Mouse (Mus musculus) forebrain, postnatal 0 days (tissue): ENCODE results near the gene Nbas. TPM values are rescaled to one million over a fixed set of nuclear protein-coding genes. Genes with fewer than 3 reads are reported as not detected.

Experiments
- ATAC-seq: fragments of 200-750 bp; cut with Nextera tagmentation; 2 replicates; pipeline ENCODE4 v1.8.0; 2017; ENCODE audit warnings: mild to moderate bottlenecking, moderate library complexity
- DNase-seq: peaks from one replicate; pipeline ENCODE4 v3.0.0-alpha.2; 2015
- H3K27ac ChIP-seq: fragments of 300-500 bp; sonication (generic); 2 replicates; pipeline ENCODE4 v1.5.1; 2014; ENCODE audit warnings: low read depth, mild to moderate bottlenecking, antibody characterized with exemption, low read length, moderate library complexity, mixed read lengths
- H3K27me3 ChIP-seq: fragments of 300-500 bp; sonication (generic); 2 replicates; pipeline ENCODE4 v1.6.1; 2014; ENCODE audit warnings: mild to moderate bottlenecking, low read length, mixed read lengths; ENCODE audit not compliant: insufficient read depth
- H3K36me3 ChIP-seq: fragments of 300-500 bp; sonication (generic); 2 replicates; pipeline ENCODE4 v1.6.1; 2014; ENCODE audit warnings: mild to moderate bottlenecking, moderate library complexity; ENCODE audit not compliant: insufficient read depth
- H3K4me1 ChIP-seq: fragments of 300-500 bp; sonication (generic); 2 replicates; pipeline ENCODE4 v1.6.1; 2014; ENCODE audit warnings: antibody characterized with exemption; ENCODE audit not compliant: insufficient read depth
- H3K4me2 ChIP-seq: fragments of 300-500 bp; sonication (generic); 2 replicates; pipeline ENCODE4 v1.6.1; 2014; ENCODE audit warnings: low read depth, mild to moderate bottlenecking, moderate library complexity
- H3K4me3 ChIP-seq: fragments of 300-500 bp; sonication (generic); 2 replicates; pipeline ENCODE4 v1.5.1; 2014; ENCODE audit warnings: low read depth, low read length, mixed read lengths
- H3K9ac ChIP-seq: fragments of 300-500 bp; sonication (generic); 2 replicates; pipeline ENCODE4 v1.6.1; 2014; ENCODE audit warnings: mild to moderate bottlenecking
- H3K9me3 ChIP-seq: fragments of 300-500 bp; sonication (generic); 2 replicates; pipeline ENCODE4 v1.6.1; 2016; ENCODE audit warnings: low read length
- CTCF ChIP-seq: sonication (generic); IDR thresholded peaks from 2 replicates; pipeline ENCODE4 v1.5.1; 2016; ENCODE audit warnings: antibody characterized with exemption, control low read depth, low read depth
- WGBS: fragments of 180-500 bp; shearing (Covaris S2); extraction: QIAGEN DNeasy Blood & Tissue Kit; methylation state at CpG from one replicate; pipeline ENCODE4 v1.1.7; 2014; 5-methylcytosine and 5-hydroxymethylcytosine counted together
- polyA plus RNA-seq: library from polyadenylated mRNA; unstranded; fragments of >200 nt; fragmentation: Nextera tagmentation; extraction: Ambion mirVana; gene quantifications from 2 replicates; pipeline ENCODE4 v1.2.1, GENCODE M21; 2015
- total RNA-seq: library from RNA; depleted of rRNA; stranded (reverse); fragments of >200 nt; gene quantifications from 2 replicates; pipeline ENCODE4 v1.2.3, GENCODE M21; 2014

Gene Nbas
- total and polyA plus RNA-seq, 2 experiments from 2014 or later = 9.8 to 32.2 TPM

DNA sequence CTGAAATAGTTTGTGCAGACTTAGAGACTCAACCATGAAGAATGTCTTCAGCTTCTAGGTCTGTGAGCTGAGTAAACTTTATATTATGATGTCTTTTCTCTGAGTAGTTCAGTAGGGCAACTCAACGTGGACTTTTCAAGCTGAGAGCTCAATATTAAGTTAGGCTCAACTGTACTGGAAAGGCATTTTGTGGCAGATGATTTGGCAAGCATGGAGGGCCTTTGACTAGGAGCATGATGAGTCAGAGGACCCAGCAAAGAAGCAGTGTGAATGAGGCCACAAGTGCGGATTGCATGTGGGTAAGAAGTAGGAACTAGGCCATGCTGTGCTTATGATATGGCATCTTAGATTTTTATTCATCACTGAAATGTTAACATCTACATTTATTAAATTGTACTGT, 205.9 kb downstream of the Nbas start:
- H3K36me3 ChIP-seq = no peaks in the 10 kb centered on the region; the same call in 1 of the 2 replicates
- DNase-seq (no peak), ATAC-seq (no peak)
- no peak overlapping the region for H3K27ac ChIP-seq
- no peaks in the 10 kb centered on the region for H3K27me3 ChIP-seq
- no peaks in the 10 kb centered on the region for H3K9me3 ChIP-seq
- H3K4me1 ChIP-seq = no peaks in the 10 kb centered on the region
- H3K9ac ChIP-seq = no peak overlapping the region
- 92% methylated on average over 2 of the region's 2 CpGs for WGBS
- H3K4me2 ChIP-seq = no peak overlapping the region
- H3K4me3 ChIP-seq = no peak overlapping the region
- no peak for TF ChIP-seq CTCF

DNA sequence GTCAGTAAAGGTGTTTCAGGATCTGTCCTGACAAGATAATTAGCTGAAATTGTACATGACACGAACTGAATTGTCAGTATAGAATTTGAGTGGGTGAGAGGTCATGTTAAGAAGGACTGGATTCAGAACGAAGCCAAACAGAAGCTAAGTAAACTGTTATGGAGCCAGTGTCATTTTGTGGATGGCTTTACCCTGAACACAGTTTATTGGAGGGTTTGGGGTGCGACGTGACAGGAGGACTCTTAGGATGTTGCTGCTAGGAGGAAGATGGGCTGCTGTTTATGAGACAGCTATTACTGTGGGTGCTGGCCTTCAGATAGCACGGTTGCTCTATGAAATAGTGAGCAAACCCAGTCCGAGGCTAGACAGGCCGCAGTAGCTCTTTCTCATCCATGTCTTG, 210.2 kb downstream of the Nbas start:
- no peaks in the 10 kb centered on the region for H3K27me3 ChIP-seq
- no peaks in the 10 kb centered on the region for H3K4me1 ChIP-seq
- no peak overlapping the region for H3K4me2 ChIP-seq
- no peaks in the 10 kb centered on the region; the same call in 1 of the 2 replicates for H3K36me3 ChIP-seq
- no peaks in the 10 kb centered on the region for H3K9me3 ChIP-seq
- no peak overlapping the region for H3K27ac ChIP-seq
- TF ChIP-seq CTCF = no peak
- no peak for DNase-seq
- 88% methylated on average over 7 of the region's 7 CpGs for WGBS
- ATAC-seq = no peak
- H3K4me3 ChIP-seq = no peak overlapping the region
- no peak overlapping the region for H3K9ac ChIP-seq

DNA sequence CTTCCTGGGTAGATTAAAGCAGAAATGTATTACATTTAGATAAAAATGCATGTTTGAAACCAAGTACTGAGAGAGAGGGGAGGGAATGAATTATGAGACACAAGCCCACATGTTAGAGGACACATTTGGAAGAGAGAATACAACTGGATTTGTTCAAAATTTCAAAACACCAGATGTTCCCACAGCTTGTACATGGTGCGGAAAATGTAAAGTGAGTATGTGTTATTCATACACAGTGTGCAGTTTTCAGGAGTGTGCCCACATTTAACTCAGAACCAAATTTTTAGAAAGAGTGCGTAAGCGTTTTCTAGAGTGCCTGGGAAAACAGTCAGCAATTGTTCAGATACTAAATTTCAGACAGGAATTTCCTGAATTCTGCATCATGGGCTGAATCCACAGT, 217.3 kb downstream of the Nbas start:
- ATAC-seq = peak; percentile 69
- no peak overlapping the region for H3K9ac ChIP-seq
- H3K4me2 ChIP-seq = no peak overlapping the region
- H3K27me3 ChIP-seq = no peaks in the 10 kb centered on the region
- no peaks in the 10 kb centered on the region for H3K36me3 ChIP-seq
- H3K4me1 ChIP-seq = no peaks in the 10 kb centered on the region
- H3K9me3 ChIP-seq = no peaks in the 10 kb centered on the region
- no peak overlapping the region for H3K27ac ChIP-seq
- no peak for DNase-seq
- no peak overlapping the region for H3K4me3 ChIP-seq
- TF ChIP-seq CTCF = no peak
- 78% methylated on average over 3 of the region's 3 CpGs for WGBS

DNA sequence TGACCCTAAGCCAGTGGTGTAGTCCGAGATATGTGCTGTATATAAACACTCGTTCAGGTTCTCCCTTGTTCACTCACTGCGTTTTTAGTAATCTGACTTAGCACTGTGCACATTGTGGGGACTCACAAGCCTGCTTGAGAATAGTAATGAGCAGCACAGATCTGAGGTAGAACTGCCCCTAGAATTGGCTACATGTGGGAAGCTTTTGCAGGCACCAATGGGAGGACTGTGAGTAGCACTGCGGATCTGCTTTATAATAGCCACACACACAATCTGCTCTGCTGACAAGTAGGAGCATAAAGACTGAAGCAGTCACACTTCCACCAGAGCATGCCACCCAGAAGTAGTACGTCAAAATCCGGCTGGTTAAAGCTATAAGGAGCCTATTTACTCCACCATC, 228.3 kb downstream of the Nbas start:
- H3K4me1 ChIP-seq = no peaks in the 10 kb centered on the region; the same call in 1 of the 2 replicates
- no peaks in the 10 kb centered on the region for H3K36me3 ChIP-seq
- no peaks in the 10 kb centered on the region for H3K27me3 ChIP-seq
- DNase-seq (no peak), ATAC-seq (no peak)
- H3K9me3 ChIP-seq = no peaks in the 10 kb centered on the region
- no peak overlapping the region for H3K4me3 ChIP-seq
- no peak overlapping the region for H3K27ac ChIP-seq
- 80% methylated on average over 6 of the region's 6 CpGs for WGBS
- TF ChIP-seq CTCF = no peak
- H3K9ac ChIP-seq = no peak overlapping the region
- no peak overlapping the region for H3K4me2 ChIP-seq

DNA sequence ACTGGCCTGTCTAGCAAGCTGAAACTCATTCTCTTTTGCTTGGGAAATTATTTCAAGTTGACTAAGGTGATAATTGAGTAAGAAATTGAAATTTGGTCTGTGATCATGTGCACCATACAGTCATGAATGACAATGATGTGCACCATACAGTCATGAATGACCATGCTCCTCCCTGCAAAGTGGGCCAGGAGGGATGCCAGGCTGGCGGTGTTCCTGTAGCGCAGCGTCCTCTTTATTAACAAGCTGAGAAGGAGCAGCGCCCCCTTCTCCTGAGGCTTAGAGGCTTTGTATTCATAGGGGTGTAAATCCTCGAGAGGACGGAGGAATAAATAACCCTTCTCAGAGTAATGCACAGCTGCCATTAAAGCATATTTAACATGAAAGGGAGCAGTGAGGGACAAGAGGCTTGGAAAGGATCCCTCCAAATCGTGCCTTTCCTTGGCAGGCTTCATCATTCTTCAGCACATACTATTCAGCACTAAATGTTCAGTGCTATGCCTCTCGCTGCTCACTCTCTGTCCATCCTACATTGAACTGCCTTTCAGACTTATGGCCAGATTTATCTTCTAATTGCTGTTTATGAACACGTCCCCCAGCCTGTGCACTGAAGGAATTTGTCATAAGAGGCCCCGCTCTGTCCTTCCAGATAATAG, 230.4 kb downstream of the Nbas start:
- Histone ChIP-seq H3K27ac (no peak overlapping the region), H3K27me3 (no peaks in the 10 kb centered on the region), H3K4me3 (no peak overlapping the region), H3K9me3 (no peaks in the 10 kb centered on the region), H3K4me2 (no peak overlapping the region), H3K9ac (no peak overlapping the region), H3K36me3 (no peaks in the 10 kb centered on the region), H3K4me1 (no peaks in the 10 kb centered on the region; the same call in 1 of the 2 replicates)
- DNase-seq (peak; percentile 50), ATAC-seq (peak; percentile 73)
- TF ChIP-seq CTCF = peak; percentile 27; the same call in 1 of the 2 replicates
- WGBS = 26% methylated on average over 10 of the region's 10 CpGs

DNA sequence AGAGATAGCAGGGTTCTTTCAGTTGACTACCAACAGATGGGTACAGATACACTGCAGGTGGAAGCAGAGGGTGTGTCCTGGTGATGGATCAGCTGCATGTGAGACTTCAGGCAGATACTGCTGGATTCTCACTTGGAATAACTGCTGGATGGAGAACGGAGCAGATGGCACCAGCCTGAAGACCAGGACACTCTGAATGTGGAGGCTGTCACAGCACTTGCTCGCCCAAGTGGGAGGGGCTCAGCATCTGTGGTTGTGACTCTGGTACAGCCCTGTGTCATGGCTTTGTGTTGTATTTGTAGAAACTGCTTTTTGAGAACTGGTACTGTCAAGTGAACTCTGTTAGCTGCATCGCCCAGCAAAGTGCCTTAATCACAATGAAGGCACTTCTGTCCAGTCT, 231.3 kb downstream of the Nbas start:
- H3K4me2 ChIP-seq = no peak overlapping the region
- no peaks in the 10 kb centered on the region for H3K36me3 ChIP-seq
- no peak overlapping the region for H3K9ac ChIP-seq
- no peaks in the 10 kb centered on the region; the same call in 1 of the 2 replicates for H3K4me1 ChIP-seq
- no peak for TF ChIP-seq CTCF
- DNase-seq (no peak), ATAC-seq (peak; percentile 26; the same call in 1 of the 2 replicates)
- no peaks in the 10 kb centered on the region for H3K27me3 ChIP-seq
- no peak overlapping the region for H3K4me3 ChIP-seq
- 74% methylated on average over 3 of the region's 3 CpGs for WGBS
- no peaks in the 10 kb centered on the region for H3K9me3 ChIP-seq
- no peak overlapping the region for H3K27ac ChIP-seq

DNA sequence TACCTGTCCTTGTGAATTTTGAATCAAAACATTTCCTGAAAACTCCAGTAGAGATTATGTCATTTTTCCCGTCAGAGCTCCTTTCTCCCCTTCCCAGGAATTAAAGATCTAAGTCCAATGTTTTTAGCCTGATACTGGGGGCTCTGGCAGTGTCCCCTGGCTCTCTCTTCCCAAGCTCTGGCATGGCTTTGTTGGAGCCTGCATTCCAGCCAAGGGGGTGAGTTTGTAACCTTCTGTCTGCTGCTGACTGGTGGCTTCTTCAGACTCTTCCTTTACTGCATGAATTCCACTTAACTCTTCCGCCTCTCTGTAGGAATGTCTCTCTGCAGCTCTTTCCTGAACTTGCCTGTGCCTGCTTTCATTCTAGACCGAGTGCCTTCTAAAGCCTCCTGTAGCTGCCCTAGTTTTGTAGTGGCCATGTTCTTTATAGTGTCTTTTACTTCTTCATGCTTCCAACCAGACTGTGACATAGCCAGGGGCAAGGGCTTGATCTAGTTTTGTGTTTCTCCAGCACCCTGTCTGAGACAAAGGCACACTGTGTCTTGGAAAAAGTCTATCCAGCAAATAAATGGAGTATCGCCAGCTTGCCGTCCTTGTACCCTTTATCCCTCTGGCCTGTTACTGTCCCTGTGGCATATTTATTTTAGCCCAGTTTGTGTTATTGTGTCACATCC, 236.0 kb downstream of the Nbas start:
- no peak overlapping the region for H3K27ac ChIP-seq
- no peaks in the 10 kb centered on the region for H3K9me3 ChIP-seq
- no peaks in the 10 kb centered on the region; the same call in 1 of the 2 replicates for H3K4me1 ChIP-seq
- DNase-seq = no peak
- no peaks in the 10 kb centered on the region for H3K27me3 ChIP-seq
- H3K4me2 ChIP-seq = no peak overlapping the region
- TF ChIP-seq CTCF = no peak
- WGBS = 69% methylated on average over 5 of the region's 5 CpGs
- no peaks in the 10 kb centered on the region for H3K36me3 ChIP-seq
- H3K9ac ChIP-seq = no peak overlapping the region
- H3K4me3 ChIP-seq = no peak overlapping the region
- no peak for ATAC-seq
